Mouse (Mus musculus): ENCODE results near the gene Meis2. TPM values are rescaled to one million over a fixed set of nuclear protein-coding genes. Genes with fewer than 3 reads are reported as not detected.

The Meis2 gene
- polyA plus RNA-seq, 1 experiment from 2014 or later, result 13.1 TPM

GRCm38 (mm10) chr2:116045048-116045447, 20.6 kb downstream of the Meis2 start:
- no peaks in the 10 kb centered on the region for H3K4me1 ChIP-seq (replicated peaks; ENCODE audit: control insufficient read depth, insufficient read depth, low read length)
- H3K9me3 ChIP-seq (ENCODE audit: control insufficient read depth), result no peaks in the 10 kb centered on the region
- no peak for ATAC-seq
- no peak overlapping the region for H3K27ac ChIP-seq (ENCODE audit: low read depth, low read length)
- H3K27me3 ChIP-seq (replicated peaks; ENCODE audit: control insufficient read depth, insufficient read depth, low read length), result no peaks in the 10 kb centered on the region
- H3K4me2 ChIP-seq (replicated peaks; ENCODE audit: low read depth), result no peak overlapping the region
- no peak overlapping the region for H3K9ac ChIP-seq (ENCODE audit: low read depth, low read length)
- no peaks in the 10 kb centered on the region for H3K36me3 ChIP-seq (ENCODE audit: control insufficient read depth, insufficient read depth)
- H3K4me3 ChIP-seq (ENCODE audit: low read depth, low read length), result no peak overlapping the region
- WGBS, result 47% methylated on average over 7 of the region's 7 CpGs
- TF ChIP-seq CTCF (IDR thresholded peaks at IDR 0.05; ENCODE audit: low read depth), result no peak

- Histone ChIP-seq H3K9ac (ENCODE audit: low read depth, low read length) (no peak overlapping the region), H3K27me3 (replicated peaks; ENCODE audit: control insufficient read depth, insufficient read depth, low read length) (no peaks in the 10 kb centered on the region), H3K9me3 (ENCODE audit: control insufficient read depth) (no peaks in the 10 kb centered on the region), H3K4me3 (ENCODE audit: low read depth, low read length) (no peak overlapping the region), H3K27ac (ENCODE audit: low read depth, low read length) (no peak overlapping the region), H3K36me3 (ENCODE audit: control insufficient read depth, insufficient read depth) (no peaks in the 10 kb centered on the region), H3K4me2 (replicated peaks; ENCODE audit: low read depth) (no peak overlapping the region), H3K4me1 (replicated peaks; ENCODE audit: control insufficient read depth, insufficient read depth, low read length) (no peaks in the 10 kb centered on the region)
- no peak for TF ChIP-seq CTCF (IDR thresholded peaks at IDR 0.05; ENCODE audit: low read depth)
- 84% methylated on average over 12 of the region's 12 CpGs for WGBS
- no peak for ATAC-seq
Measured at GRCm38 (mm10) chr2:116042934-116043698, 22.5 kb downstream of the Meis2 start.

GRCm38 (mm10) chr2:116042447-116042846, 23.2 kb downstream of the Meis2 start:
- ATAC-seq, result no peak
- Histone ChIP-seq H3K4me2 (replicated peaks; ENCODE audit: low read depth) (no peak overlapping the region), H3K4me3 (ENCODE audit: low read depth, low read length) (no peak overlapping the region), H3K9me3 (ENCODE audit: control insufficient read depth) (no peaks in the 10 kb centered on the region), H3K9ac (ENCODE audit: low read depth, low read length) (no peak overlapping the region), H3K27me3 (replicated peaks; ENCODE audit: control insufficient read depth, insufficient read depth, low read length) (no peaks in the 10 kb centered on the region), H3K4me1 (replicated peaks; ENCODE audit: control insufficient read depth, insufficient read depth, low read length) (no peaks in the 10 kb centered on the region), H3K27ac (ENCODE audit: low read depth, low read length) (no peak overlapping the region), H3K36me3 (ENCODE audit: control insufficient read depth, insufficient read depth) (no peaks in the 10 kb centered on the region)
- no peak for TF ChIP-seq CTCF (IDR thresholded peaks at IDR 0.05; ENCODE audit: low read depth)
- WGBS, result 75% methylated on average over 9 of the region's 9 CpGs

- no peak for TF ChIP-seq CTCF (IDR thresholded peaks at IDR 0.05; ENCODE audit: low read depth)
- 89% methylated on average over 9 of the region's 9 CpGs for WGBS
- Histone ChIP-seq H3K27me3 (replicated peaks; ENCODE audit: control insufficient read depth, insufficient read depth, low read length) (no peaks in the 10 kb centered on the region), H3K4me1 (replicated peaks; ENCODE audit: control insufficient read depth, insufficient read depth, low read length) (no peaks in the 10 kb centered on the region), H3K9me3 (ENCODE audit: control insufficient read depth) (no peaks in the 10 kb centered on the region), H3K4me3 (ENCODE audit: low read depth, low read length) (no peak overlapping the region), H3K27ac (ENCODE audit: low read depth, low read length) (no peak overlapping the region), H3K36me3 (ENCODE audit: control insufficient read depth, insufficient read depth) (no peaks in the 10 kb centered on the region), H3K9ac (ENCODE audit: low read depth, low read length) (no peak overlapping the region), H3K4me2 (replicated peaks; ENCODE audit: low read depth) (no peak overlapping the region)
- no peak for ATAC-seq
Measured at GRCm38 (mm10) chr2:116041683-116042262, 23.9 kb downstream of the Meis2 start.

- H3K4me3 ChIP-seq (ENCODE audit: low read depth, low read length), result no peak overlapping the region
- TF ChIP-seq CTCF (IDR thresholded peaks at IDR 0.05; ENCODE audit: low read depth), result no peak
- no peaks in the 10 kb centered on the region for H3K4me1 ChIP-seq (replicated peaks; ENCODE audit: control insufficient read depth, insufficient read depth, low read length)
- no peak overlapping the region for H3K27ac ChIP-seq (ENCODE audit: low read depth, low read length)
- H3K9ac ChIP-seq (ENCODE audit: low read depth, low read length), result no peak overlapping the region
- no peaks in the 10 kb centered on the region for H3K36me3 ChIP-seq (ENCODE audit: control insufficient read depth, insufficient read depth)
- ATAC-seq, result no peak
- no peaks in the 10 kb centered on the region for H3K27me3 ChIP-seq (replicated peaks; ENCODE audit: control insufficient read depth, insufficient read depth, low read length)
- H3K4me2 ChIP-seq (replicated peaks; ENCODE audit: low read depth), result no peak overlapping the region
- H3K9me3 ChIP-seq (ENCODE audit: control insufficient read depth), result no peaks in the 10 kb centered on the region
- 95% methylated on average over 5 of the region's 5 CpGs for WGBS
Measured at GRCm38 (mm10) chr2:116035345-116035744, 30.3 kb downstream of the Meis2 start.

- Histone ChIP-seq H3K36me3 (ENCODE audit: control insufficient read depth, insufficient read depth) (no peaks in the 10 kb centered on the region), H3K4me3 (ENCODE audit: low read depth, low read length) (no peak overlapping the region), H3K27ac (ENCODE audit: low read depth, low read length) (no peak overlapping the region), H3K9me3 (ENCODE audit: control insufficient read depth) (no peaks in the 10 kb centered on the region), H3K27me3 (replicated peaks; ENCODE audit: control insufficient read depth, insufficient read depth, low read length) (no peaks in the 10 kb centered on the region), H3K4me1 (replicated peaks; ENCODE audit: control insufficient read depth, insufficient read depth, low read length) (no peaks in the 10 kb centered on the region), H3K9ac (ENCODE audit: low read depth, low read length) (no peak overlapping the region), H3K4me2 (replicated peaks; ENCODE audit: low read depth) (no peak overlapping the region)
- no peak for ATAC-seq
- WGBS, result 64% methylated on average over 3 of the region's 3 CpGs
- no peak for TF ChIP-seq CTCF (IDR thresholded peaks at IDR 0.05; ENCODE audit: low read depth)
Measured at GRCm38 (mm10) chr2:116028127-116028526, 37.5 kb downstream of the Meis2 start.
